Mouse (Mus musculus): ENCODE measurements around the gene Mroh2a.

- no peak for TF ChIP-seq EP300 (IDR thresholded peaks at IDR 0.05; ENCODE audit: insufficient read depth, low read depth, low read length)
- no peak for TF ChIP-seq CTCF (IDR thresholded peaks at IDR 0.05)
These were observed 19.8 kb upstream of the Mroh2a start for GRCm38 (mm10) chr1:88206843-88207479.

Data from heart, adult 2 months (tissue).